ENCODE assay signal across 7 mouse cellular contexts in the genomic region with DNA sequence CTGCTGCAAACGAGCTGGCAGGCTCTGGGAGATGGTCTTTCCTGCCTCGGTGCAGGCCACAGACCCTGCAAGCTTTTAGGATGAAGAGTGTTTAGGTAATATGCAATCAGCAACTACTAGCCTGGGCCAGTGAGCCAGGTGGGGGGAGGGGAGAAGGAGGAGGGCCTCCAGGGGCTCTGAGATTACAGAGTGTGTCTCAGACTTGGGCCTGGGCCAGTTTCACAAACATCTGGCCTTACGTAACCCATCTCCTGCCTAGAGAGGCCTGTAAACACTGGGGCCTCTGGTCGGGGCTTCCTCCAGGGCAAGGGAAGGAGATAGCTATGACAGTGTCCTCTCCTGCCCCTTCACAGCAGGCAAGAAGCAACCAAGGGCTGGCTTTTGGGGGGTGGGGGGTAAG. TPM values are rescaled to one million over a fixed set of nuclear protein-coding genes. Genes with fewer than 3 reads are reported as not detected.
A peak's percentile ranks its signal among the peaks of the same experiment; 100 is the strongest.
DNase-seq lines count a peak whose midpoint lies in the region; ATAC-seq lines count a peak whose summit lies in the region.

No protein-coding gene starts in this region.

- peak overlapping the region; percentile 34 for H3K9ac ChIP-seq in heart, embryonic 12.5 days

- H3K9me3 ChIP-seq in heart, embryonic 12.5 days (replicated peaks) = no peaks in the 10 kb centered on the region

- WGBS in heart, embryonic 12.5 days = 7% methylated on average over 4 of the region's 4 CpGs

- no peak overlapping the region for H3K4me3 ChIP-seq in heart, embryonic 12.5 days

- H3K4me1 ChIP-seq in heart, embryonic 12.5 days (replicated peaks) = peaks cover 32% of the 10 kb centered on the region

- H3K4me2 ChIP-seq in heart, embryonic 12.5 days = peak overlapping the region; percentile 29; the same call in 1 of the 2 replicates

- H3K27ac ChIP-seq in heart, embryonic 12.5 days (ENCODE audit: poor library complexity, severe bottlenecking) = peak overlapping the region; percentile 71

- no peaks in the 10 kb centered on the region for H3K36me3 ChIP-seq in heart, embryonic 12.5 days

- ATAC-seq in heart, embryonic 12.5 days (ENCODE audit: insufficient number of reproducible peaks, low FRiP score) = peak; percentile 26; the same call in 1 of the 2 replicates

- DNase-seq in adrenal gland, adult 8-10 months = peak; percentile 75
- peak; percentile 73 for DNase-seq in embryo, embryonic 11 days
- DNase-seq in kidney, postnatal 14 days = peak; percentile 77
- DNase-seq in lung, postnatal 4 days = peak; percentile 86 to 91
- DNase-seq in urinary bladder, postnatal 4 days (ENCODE audit: low spot score in 2 of 2) = peak; percentile 78 to 89
- no peak for DNase-seq in cerebellum, adult 11 months

- no peaks in the 10 kb centered on the region for H3K27me3 ChIP-seq in heart, embryonic 12.5 days (replicated peaks)

RNA-seq across cellular contexts. Expression of gene Triobp, which starts 31.4 kb away (rescaled TPM):
- total RNA-seq in adrenal gland, adult 8-10 months (2022) = 100 to 1,000 TPM; 121 to 175 (median 150) TPM
- 59.4 and 64.1 TPM in 2 replicates for polyA plus RNA-seq in heart, embryonic 12.5 days (2016; fragmentation: Nextera tagmentation; extraction: Ambion mirVana)

RNA-seq across cellular contexts. Expression of gene Nol12, which starts 44.1 kb away (rescaled TPM):
- total RNA-seq in adrenal gland, adult 8-10 months (2022) = 10 to 100 TPM; 51.2 to 58.9 (median 52.1) TPM
- 37.9 and 39.9 TPM in 2 replicates for polyA plus RNA-seq in heart, embryonic 12.5 days (2016; fragmentation: Nextera tagmentation; extraction: Ambion mirVana)

RNA-seq across cellular contexts. Expression of gene H1f0, which starts 49.4 kb away (rescaled TPM):
- 100 to 1,000 TPM; 122 to 250 (median 176) TPM for total RNA-seq in adrenal gland, adult 8-10 months (2022)
- polyA plus RNA-seq in heart, embryonic 12.5 days (2016; fragmentation: Nextera tagmentation; extraction: Ambion mirVana) = 294 and 300 TPM in 2 replicates

RNA-seq across cellular contexts. Expression of gene Lgals1, which starts 52.4 kb away (rescaled TPM):
- total RNA-seq in adrenal gland, adult 8-10 months (2022) = 100 to 1,000 TPM; 294 to 595 (median 433) TPM
- 667 and 690 TPM in 2 replicates for polyA plus RNA-seq in heart, embryonic 12.5 days (2016; fragmentation: Nextera tagmentation; extraction: Ambion mirVana)
